Mouse (Mus musculus) MEL (cell line): ENCODE results near the gene Scamp2. TPM values are rescaled to one million over a fixed set of nuclear protein-coding genes. Genes with fewer than 3 reads are reported as not detected.

Source experiments
- DNase-seq: peaks from one replicate; pipeline ENCODE4 v3.0.0; 2011; ENCODE audit warnings: low read depth, low spot score
- H3K27ac ChIP-seq: 2 replicates; pipeline ENCODE4 v1.5.1; 2012; ENCODE audit warnings: low read depth, mild to moderate bottlenecking, control low read depth, low read length, moderate library complexity; ENCODE audit not compliant: control insufficient read depth
- H3K27me3 ChIP-seq, 2 experiments: fragments of 150-350 bp in 1 of 2; sonication (generic) in 1 of 2; 2 replicates each; pipeline ENCODE4 v1.6.1; 2012; ENCODE audit warnings: low read length in 2 of 2, mild to moderate bottlenecking in 2 of 2, improper control_type of control experiment in 1 of 2, moderate library complexity in 1 of 2; ENCODE audit not compliant: insufficient read depth in 2 of 2, control insufficient read depth in 1 of 2
- H3K36me3 ChIP-seq, 2 experiments: 2 replicates each; pipeline ENCODE4 v1.6.1; 2012 to 2014; ENCODE audit warnings: low read length in 2 of 2, improper control_type of control experiment in 1 of 2, inconsistent platforms in 1 of 2, mild to moderate bottlenecking in 1 of 2; ENCODE audit not compliant: insufficient read depth in 2 of 2, control insufficient read depth in 1 of 2
- H3K4me1 ChIP-seq, 2 experiments: fragments of 150-350 bp in 1 of 2; sonication (generic) in 1 of 2; 2 replicates each; pipeline ENCODE4 v1.6.1; 2012; ENCODE audit warnings: low read length in 2 of 2, improper control_type of control experiment in 1 of 2, mild to moderate bottlenecking in 1 of 2; ENCODE audit not compliant: insufficient read depth in 2 of 2, control insufficient read depth in 1 of 2
- H3K4me3 ChIP-seq, 2 experiments: fragments of 150-350 bp in 1 of 2; sonication (generic) in 1 of 2; 2 replicates each; pipeline ENCODE4 v1.5.1; 2012; ENCODE audit warnings: low read depth in 2 of 2, low read length in 2 of 2, mild to moderate bottlenecking in 2 of 2, moderate library complexity in 2 of 2, control low read depth in 1 of 2, improper control_type of control experiment in 1 of 2; ENCODE audit not compliant: control insufficient read depth in 1 of 2, insufficient read depth in 1 of 2
- H3K79me2 ChIP-seq: 2 replicates; pipeline ENCODE4 v1.6.1; 2012; ENCODE audit warnings: mild to moderate bottlenecking, low read length, moderate library complexity; ENCODE audit not compliant: control insufficient read depth, poor library complexity, insufficient read depth
- H3K9ac ChIP-seq: 2 replicates; pipeline ENCODE4 v1.6.1; 2012; ENCODE audit warnings: low read depth, mild to moderate bottlenecking, control low read depth, low read length, moderate library complexity; ENCODE audit not compliant: control insufficient read depth, poor library complexity, severe bottlenecking
- H3K9me3 ChIP-seq: fragments of 150-350 bp; sonication (generic); replicated peaks from 2 replicates; pipeline ENCODE4 v1.6.1; 2012; ENCODE audit warnings: mild to moderate bottlenecking, low read length, improper control_type of control experiment, moderate library complexity; ENCODE audit not compliant: insufficient read depth
- CHD1 ChIP-seq: IDR thresholded peaks from 2 replicates; pipeline ENCODE4 v1.6.1; 2012; ENCODE audit warnings: low read depth, mild to moderate bottlenecking, inconsistent platforms, low read length, improper control_type of control experiment
- CTCF ChIP-seq, 3 experiments: IDR thresholded peaks in 2 of 3; conservative IDR thresholded peaks in 1 of 3; 2 replicates each; pipeline ENCODE4 v1.5.1; 2011 to 2012; ENCODE audit warnings: low read length in 3 of 3, low read depth in 2 of 3, mild to moderate bottlenecking in 2 of 3, improper control_type of control experiment in 1 of 3, inconsistent platforms in 1 of 3, mixed read lengths in 1 of 3, moderate library complexity in 1 of 3; ENCODE audit not compliant: control insufficient read depth in 1 of 3, insufficient read depth in 1 of 3, poor library complexity in 1 of 3, severe bottlenecking in 1 of 3
- E2F4 ChIP-seq: IDR thresholded peaks from 2 replicates; pipeline ENCODE4 v1.6.1; 2011; ENCODE audit warnings: low read depth, low read length, improper control_type of control experiment, borderline replicate concordance
- EP300 ChIP-seq, 2 experiments: IDR thresholded peaks; 2 replicates each; pipeline ENCODE4 v1.6.1; 2011; ENCODE audit warnings: improper control_type of control experiment in 2 of 2, low read length in 2 of 2, low read depth in 1 of 2, mild to moderate bottlenecking in 1 of 2
- GATA1 ChIP-seq: IDR thresholded peaks from 2 replicates; pipeline ENCODE4 v1.6.1; 2011; ENCODE audit warnings: low read depth, low read length, improper control_type of control experiment
- JUND ChIP-seq: IDR thresholded peaks from 2 replicates; pipeline ENCODE4 v1.6.1; 2011; ENCODE audit warnings: low read depth, mild to moderate bottlenecking, improper control_type of control experiment, low read length
- MAX ChIP-seq: IDR thresholded peaks from 2 replicates; pipeline ENCODE4 v1.6.1; 2011; ENCODE audit warnings: low read length, improper control_type of control experiment
- MXI1 ChIP-seq: IDR thresholded peaks from 2 replicates; pipeline ENCODE4 v1.6.1; 2011; ENCODE audit warnings: mild to moderate bottlenecking, low read depth, low read length, improper control_type of control experiment
- MYC ChIP-seq: IDR thresholded peaks from 2 replicates; pipeline ENCODE4 v1.6.1; 2011; ENCODE audit warnings: low read depth, mild to moderate bottlenecking, low read length, improper control_type of control experiment, moderate library complexity
- NELFE ChIP-seq: IDR thresholded peaks from 2 replicates; pipeline ENCODE4 v1.6.1; 2011; ENCODE audit warnings: low read depth, low read length, improper control_type of control experiment
- NRF1 ChIP-seq: IDR thresholded peaks from 2 replicates; pipeline ENCODE4 v1.6.1; 2014; ENCODE audit warnings: low read depth, mild to moderate bottlenecking, inconsistent platforms, low read length, improper control_type of control experiment, moderate library complexity; ENCODE audit not compliant: poor library complexity, insufficient read depth, severe bottlenecking
- POLR2AphosphoS2 ChIP-seq: IDR thresholded peaks from 2 replicates; pipeline ENCODE4 v1.6.1; 2011; ENCODE audit warnings: low read length, improper control_type of control experiment
- POLR2AphosphoS5 ChIP-seq: IDR thresholded peaks from 2 replicates; pipeline ENCODE4 v1.6.1; 2012; ENCODE audit warnings: low read depth, borderline replicate concordance, mild to moderate bottlenecking, inconsistent platforms, low read length, moderate library complexity, mixed read lengths
- RAD21 ChIP-seq: IDR thresholded peaks from 2 replicates; pipeline ENCODE4 v1.6.1; 2011; ENCODE audit warnings: mild to moderate bottlenecking, low read depth, low read length, improper control_type of control experiment
- RCOR1 ChIP-seq: IDR thresholded peaks from 2 replicates; pipeline ENCODE4 v1.6.1; 2012; ENCODE audit warnings: low read depth, mild to moderate bottlenecking, inconsistent platforms, low read length, improper control_type of control experiment
- SIN3A ChIP-seq: IDR thresholded peaks from 2 replicates; pipeline ENCODE4 v1.6.1; 2012; ENCODE audit warnings: low read length, improper control_type of control experiment, inconsistent platforms
- TBP ChIP-seq: IDR thresholded peaks from 2 replicates; pipeline ENCODE4 v1.8.0; 2011; ENCODE audit warnings: low read depth, low read length, improper control_type of control experiment
- TCF12 ChIP-seq: IDR thresholded peaks from 2 replicates; pipeline ENCODE4 v1.6.1; 2014; ENCODE audit warnings: low read depth, mild to moderate bottlenecking, inconsistent platforms, low read length, improper control_type of control experiment, moderate library complexity
- UBTF ChIP-seq: IDR thresholded peaks from 2 replicates; pipeline ENCODE4 v1.6.1; 2012; ENCODE audit warnings: low read depth, mild to moderate bottlenecking, inconsistent platforms, low read length, improper control_type of control experiment, moderate library complexity, borderline replicate concordance; ENCODE audit not compliant: insufficient read depth
- USF1 ChIP-seq: IDR thresholded peaks from 2 replicates; pipeline ENCODE4 v1.6.1; 2014; ENCODE audit warnings: low read depth, mild to moderate bottlenecking, inconsistent platforms, low read length, improper control_type of control experiment, moderate library complexity
- USF2 ChIP-seq, 2 experiments: IDR thresholded peaks; 2 replicates each; pipeline ENCODE4 v1.6.1; 2011 to 2012; ENCODE audit warnings: improper control_type of control experiment in 2 of 2, low read length in 2 of 2, borderline replicate concordance in 1 of 2, inconsistent platforms in 1 of 2, low read depth in 1 of 2, mild to moderate bottlenecking in 1 of 2; ENCODE audit not compliant: insufficient read depth in 1 of 2
- ZC3H11A ChIP-seq: IDR thresholded peaks from 2 replicates; pipeline ENCODE4 v1.6.1; 2012; ENCODE audit warnings: low read depth, mild to moderate bottlenecking, inconsistent platforms, low read length, improper control_type of control experiment
- ZKSCAN1 ChIP-seq: IDR thresholded peaks from 2 replicates; pipeline ENCODE4 v1.6.1; 2012; ENCODE audit warnings: low read depth, mild to moderate bottlenecking, inconsistent platforms, low read length, improper control_type of control experiment, moderate library complexity
- ZNF384 ChIP-seq: IDR thresholded peaks from 2 replicates; pipeline ENCODE4 v1.6.1; 2012; ENCODE audit warnings: low read depth, mild to moderate bottlenecking, inconsistent platforms, low read length, improper control_type of control experiment
- polyA plus RNA-seq, 2 experiments: library from polyadenylated mRNA; stranded (reverse) in 1 of 2; unstranded in 1 of 2; fragments of >175 nt in 1 of 2; fragments of >200 nt in 1 of 2; gene quantifications; 2 replicates each; pipeline versions ENCODE4 v1.2.1 to v1.2.4; 2012; ENCODE audit warnings: low replicate concordance in 2 of 2, low read depth in 1 of 2; ENCODE audit not compliant: insufficient read length in 2 of 2, insufficient read depth in 1 of 2, missing spikeins in 1 of 2
- total RNA-seq: library from RNA; depleted of rRNA; stranded (reverse); fragments of 300-350 nt; gene quantifications from 2 replicates; pipeline ENCODE4 v1.2.3, GENCODE M21; 2012

The Scamp2 gene
- total and polyA plus RNA-seq, 3 experiments, result 35.4 to 51.4 TPM; not detected in 1

DNA sequence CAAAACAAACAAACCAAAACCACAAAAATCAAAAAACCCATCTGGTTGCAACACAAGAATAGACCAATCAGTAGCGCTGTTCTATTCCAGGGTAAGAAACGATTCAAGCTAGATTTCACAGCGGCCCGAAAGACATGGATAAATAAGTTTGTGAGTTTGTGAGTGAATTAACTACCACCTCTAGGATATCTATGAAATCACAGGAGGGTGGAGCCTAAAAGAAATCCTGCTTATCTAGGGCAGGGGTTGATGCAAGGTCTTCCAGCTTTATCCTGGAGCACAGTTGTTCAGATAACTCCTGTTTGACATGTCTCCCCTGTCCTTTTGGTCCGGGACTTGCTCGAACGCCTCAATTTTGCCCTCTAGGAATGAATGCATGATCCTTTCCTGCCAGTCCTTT lies 480 bp upstream of the Scamp2 start:
- H3K9ac ChIP-seq, result peak overlapping the region; percentile 29
- peak; percentile 80 for TF ChIP-seq RCOR1
- TF ChIP-seq USF1, result no peak
- TF ChIP-seq ZNF384, result 0 out of 2 replicates have a peak, but pooled peaks have one; percentile 3
- no peak for TF ChIP-seq POLR2AphosphoS5
- no peak for TF ChIP-seq SIN3A
- TF ChIP-seq CTCF (IDR thresholded peaks at IDR 0.05 in 2 of 3, conservative IDR thresholded peaks at IDR 0.05 in 1 of 3; ENCODE audit: control insufficient read depth in 1 of 3, insufficient read depth in 1 of 3, low read depth in 2 of 3, low read length in 3 of 3, poor library complexity in 1 of 3, severe bottlenecking in 1 of 3), result no peak
- TF ChIP-seq GATA1, result peak; percentile 36; the same call in 1 of the 2 replicates
- TF ChIP-seq MXI1, result no peak
- TF ChIP-seq NRF1, result no peak
- TF ChIP-seq TCF12, result 0 out of 2 replicates have a peak, but pooled peaks have one; percentile 46
- no peak for TF ChIP-seq E2F4
- no peak for TF ChIP-seq MAX

DNA sequence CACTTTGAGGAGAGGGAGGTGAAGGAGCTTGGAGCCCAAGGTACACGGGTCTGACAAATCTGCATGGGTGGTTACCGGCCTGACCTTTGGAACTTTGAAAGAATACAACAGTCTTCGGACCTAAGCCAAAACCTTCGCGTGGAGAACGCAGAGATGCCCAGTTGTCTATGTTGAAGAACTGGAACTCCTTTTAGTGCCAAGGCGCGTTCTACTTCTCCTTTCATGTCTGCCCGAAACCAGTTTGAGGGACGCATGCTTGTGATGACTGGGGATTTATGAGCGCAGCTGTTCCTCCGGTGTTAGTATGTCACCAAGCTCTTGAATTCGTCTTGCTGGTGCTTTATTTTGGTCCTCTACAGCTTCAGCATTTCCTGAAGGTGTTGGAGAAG lies 962 bp downstream of the Scamp2 start:
- Histone ChIP-seq H3K4me3 (peak overlapping the region; percentile 97 to 99), H3K9ac (peak overlapping the region; percentile 98), H3K4me1 (peaks cover 2 to 28% of the 10 kb centered on the region in 2 experiments), H3K79me2 (peaks cover 24% of the 10 kb centered on the region), H3K27ac (peak overlapping the region; percentile 67), H3K27me3 (no peaks in the 10 kb centered on the region), H3K36me3 (peaks cover 2 to 22% of the 10 kb centered on the region in 2 experiments), H3K9me3 (no peaks in the 10 kb centered on the region)
- peak; percentile 75 for DNase-seq
- TF ChIP-seq TBP, result no peak
- TF ChIP-seq EP300 (IDR thresholded peaks at IDR 0.05; ENCODE audit: low read depth in 1 of 2, low read length in 2 of 2), result peak in 1 of 2 experiments; percentile 9; a peak in 1 of 4 replicates
- peak; percentile 45; the same call in 1 of the 2 replicates for TF ChIP-seq MYC

More for the DNA sequence above, 480 bp upstream of the Scamp2 start:
- Histone ChIP-seq H3K27ac (no peak overlapping the region), H3K4me1 (peaks cover 2 to 28% of the 10 kb centered on the region in 2 experiments), H3K4me3 (peak overlapping the region; percentile 97 to 99), H3K27me3 (no peaks in the 10 kb centered on the region), H3K79me2 (peaks cover 22% of the 10 kb centered on the region), H3K9me3 (no peaks in the 10 kb centered on the region), H3K36me3 (peaks cover 2 to 22% of the 10 kb centered on the region in 2 experiments)
- no peak for DNase-seq

DNA sequence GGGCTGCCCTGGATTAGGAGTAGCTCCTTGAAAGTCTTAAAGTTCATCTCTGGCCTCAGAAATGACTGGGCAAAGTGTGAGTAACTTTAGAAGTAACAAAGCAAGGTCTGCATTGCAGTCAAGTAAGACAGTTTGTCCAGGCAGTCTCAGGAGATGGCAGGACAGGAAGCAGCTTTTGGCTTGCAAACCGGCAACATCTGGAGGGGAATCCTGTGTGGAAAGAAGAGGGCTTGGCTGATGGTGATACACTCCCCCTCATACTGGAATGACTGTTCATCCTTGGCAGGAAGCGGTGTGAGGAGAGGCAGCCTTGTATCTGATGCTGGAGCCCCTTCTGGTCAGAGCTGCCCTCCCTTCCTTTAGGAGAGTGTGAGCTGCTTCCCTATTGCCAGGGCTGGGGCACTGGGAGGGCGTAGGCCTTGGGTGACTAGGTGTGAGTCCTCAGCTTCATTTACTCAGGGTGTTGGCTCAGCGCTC lies 2.2 kb downstream of the Scamp2 start:
- Histone ChIP-seq H3K9me3 (no peaks in the 10 kb centered on the region), H3K27ac (no peak overlapping the region), H3K36me3 (peaks cover 2 to 22% of the 10 kb centered on the region in 2 experiments), H3K27me3 (no peaks in the 10 kb centered on the region), H3K79me2 (peaks cover 24% of the 10 kb centered on the region), H3K9ac (no peak overlapping the region), H3K4me1 (peaks cover 2 to 28% of the 10 kb centered on the region in 2 experiments), H3K4me3 (no peak overlapping the region)
- DNase-seq, result no peak
- TF ChIP-seq USF1 (no peak), TCF12 (no peak), UBTF (no peak), EP300 (IDR thresholded peaks at IDR 0.05; ENCODE audit: low read depth in 1 of 2, low read length in 2 of 2) (no peak), ZC3H11A (no peak), USF2 (IDR thresholded peaks at IDR 0.05; ENCODE audit: borderline replicate concordance in 1 of 2, insufficient read depth in 1 of 2, low read depth in 1 of 2, low read length in 2 of 2) (no peak), POLR2AphosphoS2 (no peak), ZKSCAN1 (no peak), JUND (no peak), ZNF384 (no peak), CTCF (IDR thresholded peaks at IDR 0.05 in 2 of 3, conservative IDR thresholded peaks at IDR 0.05 in 1 of 3; ENCODE audit: control insufficient read depth in 1 of 3, insufficient read depth in 1 of 3, low read depth in 2 of 3, low read length in 3 of 3, poor library complexity in 1 of 3, severe bottlenecking in 1 of 3) (no peak), CHD1 (no peak), RAD21 (no peak), TBP (no peak), SIN3A (no peak), MYC (no peak), NELFE (no peak)
